Mouse (Mus musculus): ENCODE data around the gene Becn1.
"Not testable (repeated sequence)": the region's sequence is repeated elsewhere in the genome, so short reads cannot be mapped to it uniquely, and the experiment has no call there.

Gene Becn1

GRCm38 (mm10) chr11:101302004-101302798, at the start of gene Becn1:
Becn1 (minus strand) TSS chr11:101302286.
- peak; percentile 95 for DNase-seq (ENCODE audit: low read depth, low spot score)

- DNase-seq (ENCODE audit: low read depth, low spot score): no peak
Measured at GRCm38 (mm10) chr11:101351721-101352111, 49.6 kb upstream of the Becn1 start.

- no peak for DNase-seq (ENCODE audit: low read depth, low spot score)
Measured at GRCm38 (mm10) chr11:101351100-101351720, 49.1 kb upstream of the Becn1 start.

GRCm38 (mm10) chr11:101349216-101349615, 47.1 kb upstream of the Becn1 start:
- no peak for DNase-seq (ENCODE audit: low read depth, low spot score)

- no peak for DNase-seq (ENCODE audit: low read depth, low spot score)
Measured at GRCm38 (mm10) chr11:101348774-101349173, 46.7 kb upstream of the Becn1 start.

GRCm38 (mm10) chr11:101347083-101347775, 45.1 kb upstream of the Becn1 start:
- no peak for DNase-seq (ENCODE audit: low read depth, low spot score)

- DNase-seq (ENCODE audit: low read depth, low spot score): peak; percentile 26
Measured at GRCm38 (mm10) chr11:101338123-101338760, 36.2 kb upstream of the Becn1 start.

- DNase-seq (ENCODE audit: low read depth, low spot score): peak; percentile 14
Measured at GRCm38 (mm10) chr11:101335685-101336084, 33.6 kb upstream of the Becn1 start.

GRCm38 (mm10) chr11:101334516-101334915, 32.4 kb upstream of the Becn1 start:
- DNase-seq (ENCODE audit: low read depth, low spot score): no peak

- no peak for DNase-seq (ENCODE audit: low read depth, low spot score)
Measured at GRCm38 (mm10) chr11:101334023-101334422, 31.9 kb upstream of the Becn1 start.

- no peak for DNase-seq (ENCODE audit: low read depth, low spot score)
Measured at GRCm38 (mm10) chr11:101332537-101332936, 30.5 kb upstream of the Becn1 start.

- not testable (repeated sequence) for DNase-seq (ENCODE audit: low read depth, low spot score)
Measured at GRCm38 (mm10) chr11:101330961-101331360, 28.9 kb upstream of the Becn1 start.

GRCm38 (mm10) chr11:101330371-101330924, 28.4 kb upstream of the Becn1 start, which contains the start of gene Aoc3:
Aoc3 (plus strand) TSS chr11:101330605.
- DNase-seq (ENCODE audit: low read depth, low spot score): no peak

GRCm38 (mm10) chr11:101328941-101329635, 27.0 kb upstream of the Becn1 start:
- no peak for DNase-seq (ENCODE audit: low read depth, low spot score)

GRCm38 (mm10) chr11:101327311-101327710, 25.2 kb upstream of the Becn1 start:
- DNase-seq (ENCODE audit: low read depth, low spot score): no peak

GRCm38 (mm10) chr11:101326147-101326546, 24.1 kb upstream of the Becn1 start:
- DNase-seq (ENCODE audit: low read depth, low spot score): no peak

- not testable (repeated sequence) for DNase-seq (ENCODE audit: low read depth, low spot score)
Measured at GRCm38 (mm10) chr11:101325201-101325600, 23.1 kb upstream of the Becn1 start.

GRCm38 (mm10) chr11:101324763-101325162, 22.7 kb upstream of the Becn1 start, which contains the start of gene Aoc2:
Aoc2 (plus strand) TSS chr11:101325063.
- no peak for DNase-seq (ENCODE audit: low read depth, low spot score)

- DNase-seq (ENCODE audit: low read depth, low spot score): peak; percentile 50
Measured at GRCm38 (mm10) chr11:101323609-101324008, 21.5 kb upstream of the Becn1 start.

GRCm38 (mm10) chr11:101316501-101316917, 14.4 kb upstream of the Becn1 start:
- peak; percentile 63 for DNase-seq (ENCODE audit: low read depth, low spot score)

Measured in CD4-positive, CD25-positive, alpha-beta regulatory T cell, adult 2 months (primary cell).